Mouse (Mus musculus): ENCODE measurements around the gene Chd4. TPM values are rescaled to one million over a fixed set of nuclear protein-coding genes. Genes with fewer than 3 reads are reported as not detected.

The Chd4 gene
- polyA plus RNA-seq, 1 experiment, result 144 TPM

GRCm38 (mm10) chr6:125147329-125147728, 51.5 kb downstream of the Chd4 start:
- no peak for TF ChIP-seq POLR2A (IDR thresholded peaks at IDR 0.05; ENCODE audit: borderline replicate concordance, low read depth, low read length)
- TF ChIP-seq CTCF (IDR thresholded peaks at IDR 0.05; ENCODE audit: low read depth, low read length), result no peak
- Histone ChIP-seq H3K4me3 (ENCODE audit: insufficient read depth, low read length) (peak overlapping the region; percentile 32), H3K27ac (ENCODE audit: insufficient read depth, low read depth, low read length) (peak overlapping the region; percentile 62), H3K4me1 (ENCODE audit: control insufficient read depth, insufficient read depth, low read length) (peaks cover 34% of the 10 kb centered on the region)

- H3K27ac ChIP-seq (ENCODE audit: insufficient read depth, low read depth, low read length), result peak overlapping the region; percentile 93
Measured at GRCm38 (mm10) chr6:125148251-125148925, 52.6 kb downstream of the Chd4 start.

GRCm38 (mm10) chr6:125148926-125149568, 53.3 kb downstream of the Chd4 start:
- Histone ChIP-seq H3K4me1 (ENCODE audit: control insufficient read depth, insufficient read depth, low read length) (peaks cover 34% of the 10 kb centered on the region), H3K27ac (ENCODE audit: insufficient read depth, low read depth, low read length) (peak overlapping the region; percentile 93), H3K4me3 (ENCODE audit: insufficient read depth, low read length) (peak overlapping the region; percentile 44)
- no peak for TF ChIP-seq CTCF (IDR thresholded peaks at IDR 0.05; ENCODE audit: low read depth, low read length)
- TF ChIP-seq POLR2A (IDR thresholded peaks at IDR 0.05; ENCODE audit: borderline replicate concordance, low read depth, low read length), result no peak

More at GRCm38 (mm10) chr6:125148251-125148925, 52.6 kb downstream of the Chd4 start:
- TF ChIP-seq CTCF (IDR thresholded peaks at IDR 0.05; ENCODE audit: low read depth, low read length) (no peak), POLR2A (IDR thresholded peaks at IDR 0.05; ENCODE audit: borderline replicate concordance, low read depth, low read length) (no peak)
- Histone ChIP-seq H3K4me1 (ENCODE audit: control insufficient read depth, insufficient read depth, low read length) (peaks cover 34% of the 10 kb centered on the region), H3K4me3 (ENCODE audit: insufficient read depth, low read length) (peak overlapping the region; percentile 44)

- no peak for TF ChIP-seq CTCF (IDR thresholded peaks at IDR 0.05; ENCODE audit: low read depth, low read length)
- TF ChIP-seq POLR2A (IDR thresholded peaks at IDR 0.05; ENCODE audit: borderline replicate concordance, low read depth, low read length), result no peak
- peaks cover 34% of the 10 kb centered on the region for H3K4me1 ChIP-seq (ENCODE audit: control insufficient read depth, insufficient read depth, low read length)
- peak overlapping the region; percentile 93; the same call in 1 of the 2 replicates for H3K27ac ChIP-seq (ENCODE audit: insufficient read depth, low read depth, low read length)
- peak overlapping the region; percentile 44; the same call in 1 of the 2 replicates for H3K4me3 ChIP-seq (ENCODE audit: insufficient read depth, low read length)
Measured at GRCm38 (mm10) chr6:125149569-125149950, 53.8 kb downstream of the Chd4 start.

GRCm38 (mm10) chr6:125152212-125153017, 56.6 kb downstream of the Chd4 start:
- Histone ChIP-seq H3K27ac (ENCODE audit: insufficient read depth, low read depth, low read length) (no peak overlapping the region), H3K4me1 (ENCODE audit: control insufficient read depth, insufficient read depth, low read length) (peaks cover 20% of the 10 kb centered on the region), H3K4me3 (ENCODE audit: insufficient read depth, low read length) (no peak overlapping the region)
- TF ChIP-seq CTCF (IDR thresholded peaks at IDR 0.05; ENCODE audit: low read depth, low read length), result no peak
- TF ChIP-seq POLR2A (IDR thresholded peaks at IDR 0.05; ENCODE audit: borderline replicate concordance, low read depth, low read length), result no peak

- Histone ChIP-seq H3K4me3 (ENCODE audit: insufficient read depth, low read length) (no peak overlapping the region), H3K27ac (ENCODE audit: insufficient read depth, low read depth, low read length) (no peak overlapping the region), H3K4me1 (ENCODE audit: control insufficient read depth, insufficient read depth, low read length) (peaks cover 14% of the 10 kb centered on the region)
- TF ChIP-seq POLR2A (IDR thresholded peaks at IDR 0.05; ENCODE audit: borderline replicate concordance, low read depth, low read length) (no peak), CTCF (IDR thresholded peaks at IDR 0.05; ENCODE audit: low read depth, low read length) (no peak)
Measured at GRCm38 (mm10) chr6:125153018-125153389, 57.2 kb downstream of the Chd4 start.

GRCm38 (mm10) chr6:125153682-125154081, 57.9 kb downstream of the Chd4 start:
- peaks cover 12% of the 10 kb centered on the region for H3K4me1 ChIP-seq (ENCODE audit: control insufficient read depth, insufficient read depth, low read length)
- no peak for TF ChIP-seq CTCF (IDR thresholded peaks at IDR 0.05; ENCODE audit: low read depth, low read length)
- TF ChIP-seq POLR2A (IDR thresholded peaks at IDR 0.05; ENCODE audit: borderline replicate concordance, low read depth, low read length), result no peak

GRCm38 (mm10) chr6:125154550-125154949, 58.8 kb downstream of the Chd4 start:
- TF ChIP-seq POLR2A (IDR thresholded peaks at IDR 0.05; ENCODE audit: borderline replicate concordance, low read depth, low read length) (no peak), CTCF (IDR thresholded peaks at IDR 0.05; ENCODE audit: low read depth, low read length) (no peak)
- Histone ChIP-seq H3K27ac (ENCODE audit: insufficient read depth, low read depth, low read length) (no peak overlapping the region), H3K4me3 (ENCODE audit: insufficient read depth, low read length) (no peak overlapping the region), H3K4me1 (ENCODE audit: control insufficient read depth, insufficient read depth, low read length) (peaks cover 3% of the 10 kb centered on the region; the same call in 1 of the 2 replicates)

More at GRCm38 (mm10) chr6:125153682-125154081, 57.9 kb downstream of the Chd4 start:
- Histone ChIP-seq H3K4me3 (ENCODE audit: insufficient read depth, low read length) (no peak overlapping the region), H3K27ac (ENCODE audit: insufficient read depth, low read depth, low read length) (no peak overlapping the region)

GRCm38 (mm10) chr6:125155262-125155661, 59.5 kb downstream of the Chd4 start:
- Histone ChIP-seq H3K4me1 (ENCODE audit: control insufficient read depth, insufficient read depth, low read length) (no peaks in the 10 kb centered on the region), H3K4me3 (ENCODE audit: insufficient read depth, low read length) (no peak overlapping the region), H3K27ac (ENCODE audit: insufficient read depth, low read depth, low read length) (no peak overlapping the region)
- TF ChIP-seq CTCF (IDR thresholded peaks at IDR 0.05; ENCODE audit: low read depth, low read length), result no peak
- TF ChIP-seq POLR2A (IDR thresholded peaks at IDR 0.05; ENCODE audit: borderline replicate concordance, low read depth, low read length), result no peak

All from bone marrow macrophage, adult 2 months (primary cell).